Mouse (Mus musculus) heart, embryonic 11.5 days (tissue): ENCODE results near the gene Pde8b. TPM values are rescaled to one million over a fixed set of nuclear protein-coding genes. Genes with fewer than 3 reads are reported as not detected.

Experiments used
- ATAC-seq: fragments of 200-750 bp; cut with Nextera tagmentation; replicated peaks from 2 replicates; pipeline ENCODE4 v1.8.0; 2017; ENCODE audit warnings: moderate library complexity; ENCODE audit not compliant: insufficient number of reproducible peaks, low FRiP score, low TSS enrichment
- H3K27ac ChIP-seq: fragments of 300-500 bp; sonication (generic); 2 replicates; pipeline ENCODE4 v1.5.1; 2014; ENCODE audit warnings: mild to moderate bottlenecking, low read depth, low read length
- H3K27me3 ChIP-seq: fragments of 300-500 bp; sonication (generic); 2 replicates; pipeline ENCODE4 v1.6.1; 2014; ENCODE audit warnings: mild to moderate bottlenecking, low read length, mixed read lengths; ENCODE audit not compliant: control insufficient read depth, insufficient read depth
- H3K36me3 ChIP-seq: fragments of 300-500 bp; sonication (generic); 2 replicates; pipeline ENCODE4 v1.6.1; 2014; ENCODE audit warnings: mild to moderate bottlenecking, low read length, moderate library complexity, mixed read lengths; ENCODE audit not compliant: control insufficient read depth, insufficient read depth
- H3K4me1 ChIP-seq: fragments of 300-500 bp; sonication (generic); 2 replicates; pipeline ENCODE4 v1.6.1; 2014; ENCODE audit warnings: low read length; ENCODE audit not compliant: control insufficient read depth, insufficient read depth
- H3K4me2 ChIP-seq: fragments of 300-500 bp; sonication (generic); 2 replicates; pipeline ENCODE4 v1.6.1; 2014; ENCODE audit warnings: mild to moderate bottlenecking, moderate library complexity
- H3K4me3 ChIP-seq: fragments of 300-500 bp; sonication (generic); 2 replicates; pipeline ENCODE4 v1.5.1; 2014; ENCODE audit warnings: low read depth, low read length
- H3K9ac ChIP-seq: fragments of 300-500 bp; sonication (generic); 2 replicates; pipeline ENCODE4 v1.6.1; 2014; ENCODE audit warnings: mild to moderate bottlenecking, low read depth, low read length, moderate library complexity
- H3K9me3 ChIP-seq: fragments of 300-500 bp; sonication (generic); replicated peaks from 2 replicates; pipeline ENCODE4 v1.6.1; 2016; ENCODE audit warnings: low read length; ENCODE audit not compliant: control insufficient read depth
- WGBS: fragments of 180-500 bp; shearing (Covaris S2); extraction: QIAGEN DNeasy Blood & Tissue Kit; methylation state at CpG from one replicate; pipeline ENCODE4 v1.1.7; 2014; ENCODE audit not compliant: insufficient replicate concordance; 5-methylcytosine and 5-hydroxymethylcytosine counted together
- polyA plus RNA-seq: library from polyadenylated mRNA; unstranded; fragments of >200 nt; fragmentation: Nextera tagmentation; extraction: Ambion mirVana; gene quantifications from 2 replicates; pipeline ENCODE4 v1.2.1, GENCODE M21; 2014

Gene Pde8b
- polyA plus RNA-seq, 1 experiment from 2014 or later = 0.69 TPM

- Histone ChIP-seq H3K9me3 (no peaks in the 10 kb centered on the region), H3K27me3 (no peaks in the 10 kb centered on the region), H3K4me3 (no peak overlapping the region), H3K9ac (no peak overlapping the region), H3K36me3 (no peaks in the 10 kb centered on the region), H3K27ac (no peak overlapping the region), H3K4me2 (no peak overlapping the region), H3K4me1 (peaks cover 2% of the 10 kb centered on the region; the same call in 1 of the 2 replicates)
- WGBS = 87% methylated on average over 4 of the region's 4 CpGs
- no peak for ATAC-seq
Measured at GRCm38 (mm10) chr13:95120570-95120969, 129.6 kb downstream of the Pde8b start.

DNA sequence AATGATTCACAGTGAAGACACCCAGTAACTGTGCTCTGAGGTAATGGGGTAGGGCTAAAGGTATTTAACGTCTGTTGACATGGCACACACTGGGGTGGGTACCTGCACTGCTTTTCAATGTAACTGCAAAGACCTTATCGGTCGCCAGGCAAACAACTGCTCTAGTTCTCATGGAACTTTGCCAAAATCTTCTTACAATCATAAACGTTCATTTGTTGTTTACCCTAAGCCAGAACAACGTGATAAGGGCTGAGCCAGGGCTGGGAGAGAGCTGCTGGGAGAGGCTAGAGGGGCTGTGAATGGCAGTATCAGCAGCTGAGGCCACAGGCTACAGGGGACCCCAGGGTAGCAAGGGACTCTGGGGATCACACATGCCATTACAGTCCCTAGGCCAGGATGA is 136.4 kb downstream of the Pde8b start:
- H3K27ac ChIP-seq = no peak overlapping the region
- H3K27me3 ChIP-seq = no peaks in the 10 kb centered on the region
- no peak overlapping the region for H3K4me2 ChIP-seq
- H3K4me3 ChIP-seq = no peak overlapping the region
- no peaks in the 10 kb centered on the region for H3K9me3 ChIP-seq
- H3K9ac ChIP-seq = no peak overlapping the region
- H3K36me3 ChIP-seq = no peaks in the 10 kb centered on the region
- no peak for ATAC-seq
- 32% methylated on average over 5 of the region's 5 CpGs for WGBS
- H3K4me1 ChIP-seq = no peaks in the 10 kb centered on the region

DNA sequence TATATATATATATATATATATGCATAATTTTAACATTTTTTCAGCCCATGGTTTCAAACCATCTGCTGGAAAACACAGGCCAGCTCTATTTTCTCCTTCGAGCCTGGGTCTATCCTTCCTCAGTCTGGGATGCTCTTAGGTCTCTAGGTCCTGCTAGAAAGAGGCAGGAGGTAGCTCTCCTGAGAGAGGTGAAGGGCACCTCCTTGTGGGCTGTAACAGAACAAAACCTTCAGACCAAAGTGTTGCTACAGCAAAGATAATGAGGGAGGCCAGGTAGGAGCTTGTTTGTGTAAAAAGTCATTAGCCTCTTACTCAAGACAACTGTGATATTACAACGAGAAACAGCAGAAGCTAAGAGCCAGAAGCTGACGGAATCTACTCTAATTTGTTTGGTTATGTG is 140.6 kb downstream of the Pde8b start:
- Histone ChIP-seq H3K4me3 (no peak overlapping the region), H3K4me1 (no peaks in the 10 kb centered on the region), H3K4me2 (no peak overlapping the region), H3K27ac (no peak overlapping the region), H3K9me3 (no peaks in the 10 kb centered on the region), H3K9ac (no peak overlapping the region), H3K36me3 (no peaks in the 10 kb centered on the region), H3K27me3 (no peaks in the 10 kb centered on the region)
- ATAC-seq = no peak
- 66% methylated on average over 3 of the region's 3 CpGs for WGBS

DNA sequence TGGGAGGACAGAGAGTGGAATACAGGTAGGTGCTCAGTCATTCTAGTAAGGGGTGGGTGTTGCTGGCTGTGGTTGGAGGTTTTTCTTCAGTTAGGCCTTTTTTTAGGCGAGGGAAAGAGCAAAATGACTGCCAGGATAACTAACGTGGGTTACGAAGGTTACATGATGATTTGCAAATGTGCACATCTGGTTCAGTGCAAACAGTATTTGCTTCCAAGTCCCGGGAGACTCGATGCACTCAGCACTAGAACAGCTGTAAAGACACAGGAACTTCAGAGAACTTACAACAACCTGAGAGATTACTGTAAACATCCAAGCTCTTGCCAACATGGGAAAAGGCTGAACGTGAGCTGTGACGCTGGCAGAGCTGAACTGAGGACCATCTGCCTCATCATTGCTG is 142.1 kb downstream of the Pde8b start:
- no peak overlapping the region for H3K27ac ChIP-seq
- no peak overlapping the region for H3K4me3 ChIP-seq
- no peaks in the 10 kb centered on the region for H3K36me3 ChIP-seq
- no peak overlapping the region for H3K9ac ChIP-seq
- no peaks in the 10 kb centered on the region for H3K9me3 ChIP-seq
- no peaks in the 10 kb centered on the region for H3K4me1 ChIP-seq
- 66% methylated on average over 7 of the region's 7 CpGs for WGBS
- H3K27me3 ChIP-seq = no peaks in the 10 kb centered on the region
- H3K4me2 ChIP-seq = no peak overlapping the region
- no peak for ATAC-seq

GRCm38 (mm10) chr13:95104865-95105264 is 145.3 kb downstream of the Pde8b start:
- H3K4me1 ChIP-seq = no peaks in the 10 kb centered on the region
- H3K9ac ChIP-seq = no peak overlapping the region
- ATAC-seq = no peak
- no peak overlapping the region for H3K4me2 ChIP-seq
- 69% methylated on average over 4 of the region's 4 CpGs for WGBS
- no peaks in the 10 kb centered on the region for H3K27me3 ChIP-seq
- no peaks in the 10 kb centered on the region for H3K36me3 ChIP-seq
- H3K27ac ChIP-seq = no peak overlapping the region
- no peaks in the 10 kb centered on the region for H3K9me3 ChIP-seq
- no peak overlapping the region for H3K4me3 ChIP-seq

GRCm38 (mm10) chr13:95102985-95103590 is 147.0 kb downstream of the Pde8b start:
- no peaks in the 10 kb centered on the region for H3K36me3 ChIP-seq
- 67% methylated on average over 4 of the region's 4 CpGs for WGBS
- H3K27me3 ChIP-seq = no peaks in the 10 kb centered on the region
- no peaks in the 10 kb centered on the region for H3K9me3 ChIP-seq
- no peak overlapping the region for H3K27ac ChIP-seq
- no peaks in the 10 kb centered on the region for H3K4me1 ChIP-seq
- no peak overlapping the region for H3K4me2 ChIP-seq
- no peak overlapping the region for H3K9ac ChIP-seq
- no peak overlapping the region for H3K4me3 ChIP-seq
- no peak for ATAC-seq

DNA sequence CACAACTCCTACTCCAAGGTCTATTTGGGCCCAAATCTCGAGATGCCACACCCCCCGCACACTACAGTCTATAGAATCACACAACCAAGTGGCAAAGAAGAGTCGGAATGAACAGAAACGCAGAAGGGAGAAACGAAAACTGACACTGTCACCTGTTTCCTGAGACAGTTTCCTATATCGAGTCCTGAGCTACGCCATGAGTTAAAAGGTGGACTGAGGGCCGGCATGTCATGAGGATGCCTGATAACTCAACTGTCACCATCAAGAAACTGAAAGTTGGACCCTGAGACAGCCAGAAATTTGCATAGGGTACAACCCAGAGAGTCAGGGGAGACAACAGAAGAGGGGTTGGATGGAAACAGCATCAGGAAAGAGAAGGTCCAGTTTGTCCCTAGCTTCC is 148.8 kb downstream of the Pde8b start:
- no peak overlapping the region for H3K4me2 ChIP-seq
- no peaks in the 10 kb centered on the region for H3K27me3 ChIP-seq
- H3K27ac ChIP-seq = no peak overlapping the region
- H3K4me1 ChIP-seq = no peaks in the 10 kb centered on the region
- H3K9me3 ChIP-seq = no peaks in the 10 kb centered on the region
- ATAC-seq = no peak
- H3K36me3 ChIP-seq = no peaks in the 10 kb centered on the region
- WGBS = 81% methylated on average over 8 of the region's 8 CpGs
- H3K4me3 ChIP-seq = no peak overlapping the region
- H3K9ac ChIP-seq = no peak overlapping the region

DNA sequence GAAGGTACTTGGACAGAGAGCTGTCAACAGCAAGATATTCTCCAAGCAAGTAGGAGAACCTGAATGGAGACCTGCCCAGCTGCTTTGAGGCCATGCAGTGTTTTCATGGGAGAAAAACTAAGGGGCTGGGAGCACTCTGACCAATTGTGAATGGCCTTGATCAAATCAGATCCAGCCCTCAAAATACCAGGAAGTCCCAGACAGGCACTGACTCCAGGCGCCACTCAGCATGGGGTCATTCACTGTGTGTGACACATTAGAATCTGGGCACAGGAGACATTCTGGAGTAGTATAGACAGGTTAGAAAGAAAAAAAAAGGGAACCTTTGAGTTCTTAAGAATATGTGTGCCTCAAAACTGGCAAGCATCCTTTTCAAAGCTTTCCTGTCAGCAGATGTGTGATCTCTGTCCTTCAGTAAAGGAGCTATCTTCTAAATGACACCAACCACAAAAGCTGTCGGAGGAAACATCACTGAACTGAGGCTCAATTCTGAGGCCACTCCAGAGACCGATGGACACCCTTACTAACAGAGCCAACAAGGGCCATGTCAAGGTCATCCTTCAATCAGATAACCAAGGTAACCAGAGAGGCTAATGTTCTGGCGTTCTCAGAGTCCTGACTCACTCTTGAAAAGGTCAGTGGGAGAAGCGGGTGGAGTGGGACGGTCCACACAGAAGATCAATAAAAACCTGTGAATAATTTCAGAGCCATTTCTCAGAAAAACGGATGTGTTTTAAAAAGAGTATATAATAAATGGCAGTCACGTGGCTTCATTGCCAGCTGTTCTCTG is 151.0 kb downstream of the Pde8b start:
- ATAC-seq = no peak
- WGBS = 58% methylated on average over 8 of the region's 8 CpGs
- H3K9ac ChIP-seq = no peak overlapping the region

GRCm38 (mm10) chr13:95096646-95097045 is 153.5 kb downstream of the Pde8b start:
- no peak overlapping the region for H3K27ac ChIP-seq
- no peaks in the 10 kb centered on the region for H3K36me3 ChIP-seq
- H3K9me3 ChIP-seq = no peaks in the 10 kb centered on the region
- ATAC-seq = no peak
- H3K27me3 ChIP-seq = no peaks in the 10 kb centered on the region
- 76% methylated on average over 3 of the region's 3 CpGs for WGBS
- H3K9ac ChIP-seq = no peak overlapping the region
- H3K4me1 ChIP-seq = no peaks in the 10 kb centered on the region
- H3K4me2 ChIP-seq = no peak overlapping the region
- H3K4me3 ChIP-seq = no peak overlapping the region

More for the DNA sequence above, 151.0 kb downstream of the Pde8b start:
- Histone ChIP-seq H3K4me2 (no peak overlapping the region), H3K9me3 (no peaks in the 10 kb centered on the region), H3K4me1 (no peaks in the 10 kb centered on the region), H3K4me3 (no peak overlapping the region), H3K27me3 (no peaks in the 10 kb centered on the region), H3K27ac (no peak overlapping the region), H3K36me3 (no peaks in the 10 kb centered on the region)
